Mouse (Mus musculus) E14TG2a.4 (cell line): Measurements from ENCODE around the gene Igf1r.

ENCODE experiments used
- CTCF ChIP-seq: conservative IDR thresholded peaks from 2 replicates; pipeline ENCODE4 v1.5.1; 2014; ENCODE audit warnings: low read length
- POU5F1 ChIP-seq: IDR thresholded peaks from 2 replicates; pipeline ENCODE4 v1.6.1; 2014; ENCODE audit warnings: low read length, borderline replicate concordance

GRCm38 (mm10) chr7:68024625-68025024 is 72.0 kb downstream of the Igf1r start:
- TF ChIP-seq CTCF (no peak), POU5F1 (no peak)
